8 mouse cellular contexts compared by ENCODE assay signal in genomic region chr11:116531371-116532191, GRCm38 (mm10). TPM values are rescaled to one million over a fixed set of nuclear protein-coding genes. Genes with fewer than 3 reads are reported as not detected.
DNase-seq lines count a peak whose midpoint lies in the region; ATAC-seq lines count a peak whose summit lies in the region.

No protein-coding gene starts in this region.

- peak overlapping the region; percentile 56 for H3K4me3 ChIP-seq in kidney, embryonic 15.5 days (replicated peaks)
- peak overlapping the region; percentile 36 for H3K4me3 ChIP-seq in hindbrain, embryonic 14.5 days (replicated peaks; ENCODE audit: low read length)
- peak overlapping the region; percentile 53 for H3K4me3 ChIP-seq in lung, embryonic 15.5 days

- H3K4me1 ChIP-seq in kidney, embryonic 15.5 days: peaks cover 46% of the 10 kb centered on the region
- peaks cover 30% of the 10 kb centered on the region for H3K4me1 ChIP-seq in hindbrain, embryonic 14.5 days (replicated peaks; ENCODE audit: control insufficient read depth, insufficient read depth, low read length)
- peaks cover 44% of the 10 kb centered on the region for H3K4me1 ChIP-seq in lung, embryonic 15.5 days

- DNase-seq in kidney, adult 11 months: no peak
- DNase-seq in c-Kit-positive CD71-positive TER-119-positive erythroid progenitor cells, embryonic 14.5 days (ENCODE audit: low spot score): peak; percentile 65
- DNase-seq in hindbrain, embryonic 14.5 days (ENCODE audit: low spot score): no peak
- no peak for DNase-seq in thymus, postnatal 25 days
- DNase-seq in adrenal gland, postnatal 36 days: no peak

- no peaks in the 10 kb centered on the region for H3K9me3 ChIP-seq in kidney, embryonic 15.5 days (replicated peaks)
- H3K9me3 ChIP-seq in hindbrain, embryonic 14.5 days (ENCODE audit: control insufficient read depth, low read length): no peaks in the 10 kb centered on the region
- H3K9me3 ChIP-seq in lung, embryonic 15.5 days: no peaks in the 10 kb centered on the region

- peaks cover 59% of the 10 kb centered on the region for H3K27me3 ChIP-seq in kidney, embryonic 15.5 days
- H3K27me3 ChIP-seq in hindbrain, embryonic 14.5 days (ENCODE audit: control insufficient read depth, insufficient read depth, low read length): peaks cover 49% of the 10 kb centered on the region
- peaks cover 41% of the 10 kb centered on the region for H3K27me3 ChIP-seq in lung, embryonic 15.5 days

- H3K27ac ChIP-seq in kidney, embryonic 15.5 days: no peak overlapping the region
- H3K27ac ChIP-seq in hindbrain, embryonic 14.5 days: no peak overlapping the region
- H3K27ac ChIP-seq in lung, embryonic 15.5 days: peak overlapping the region; percentile 81

- H3K36me3 ChIP-seq in kidney, embryonic 15.5 days: no peaks in the 10 kb centered on the region
- H3K36me3 ChIP-seq in hindbrain, embryonic 14.5 days (replicated peaks; ENCODE audit: control insufficient read depth, insufficient read depth): 0 out of 2 replicates have a peak, but pooled peaks cover 3% of the 10 kb centered on the region
- no peaks in the 10 kb centered on the region for H3K36me3 ChIP-seq in lung, embryonic 15.5 days

- H3K9ac ChIP-seq in kidney, embryonic 15.5 days: peak overlapping the region; percentile 57
- H3K9ac ChIP-seq in hindbrain, embryonic 14.5 days: no peak overlapping the region
- peak overlapping the region; percentile 23 for H3K9ac ChIP-seq in lung, embryonic 15.5 days

- H3K4me2 ChIP-seq in kidney, embryonic 15.5 days: peak overlapping the region; percentile 97
- H3K4me2 ChIP-seq in hindbrain, embryonic 14.5 days (replicated peaks): peak overlapping the region; percentile 70
- peak overlapping the region; percentile 99 for H3K4me2 ChIP-seq in lung, embryonic 15.5 days

- no peak for ATAC-seq in kidney, embryonic 15.5 days (replicated peaks; ENCODE audit: low FRiP score)
- ATAC-seq in hindbrain, embryonic 14.5 days (ENCODE audit: low FRiP score): no peak
- no peak for ATAC-seq in lung, embryonic 15.5 days (ENCODE audit: borderline replicate concordance, extremely low read depth, low FRiP score, low TSS enrichment)
- ATAC-seq in cerebellum, adult (ENCODE audit: insufficient number of reproducible peaks, low FRiP score, low TSS enrichment): no peak

- 2% methylated on average over 48 of the region's 48 CpGs for WGBS in kidney, embryonic 15.5 days
- WGBS in hindbrain, embryonic 14.5 days: 3% methylated on average over 48 of the region's 48 CpGs
- WGBS in lung, embryonic 15.5 days: 3% methylated on average over 48 of the region's 48 CpGs

RNA-seq across cellular contexts. Expression of gene Sphk1, which starts 0.9 kb away (rescaled TPM):
- polyA plus RNA-seq in kidney, embryonic 15.5 days (2015; fragmentation: Nextera tagmentation; extraction: Ambion mirVana): 4.1 and 6.3 TPM in 2 replicates
- polyA plus RNA-seq in hindbrain, embryonic 14.5 days (2014; fragmentation: Nextera tagmentation; extraction: Ambion mirVana): 4.0 and 4.1 TPM in 2 replicates
- polyA plus RNA-seq in lung, embryonic 15.5 days (2015; fragmentation: Nextera tagmentation; extraction: Ambion mirVana): 6.2 and 6.9 TPM in 2 replicates
- total RNA-seq in adrenal gland, postnatal 36 days (2021): 1 to 10 TPM; 1.7 to 3.4 TPM

RNA-seq across cellular contexts. Expression of gene Prpsap1, which starts 37.6 kb away (rescaled TPM):
- 196 and 208 TPM in 2 replicates for polyA plus RNA-seq in kidney, embryonic 15.5 days (2015; fragmentation: Nextera tagmentation; extraction: Ambion mirVana)
- 162 and 173 TPM in 2 replicates for polyA plus RNA-seq in hindbrain, embryonic 14.5 days (2014; fragmentation: Nextera tagmentation; extraction: Ambion mirVana)
- 180 and 187 TPM in 2 replicates for polyA plus RNA-seq in lung, embryonic 15.5 days (2015; fragmentation: Nextera tagmentation; extraction: Ambion mirVana)
- total RNA-seq in adrenal gland, postnatal 36 days (2021): 10 to 100 TPM; 84.6 to 87.0 TPM

RNA-seq across cellular contexts. Expression of gene Ube2o, which starts 49.7 kb away (rescaled TPM):
- 7.3 and 7.4 TPM in 2 replicates for polyA plus RNA-seq in kidney, embryonic 15.5 days (2015; fragmentation: Nextera tagmentation; extraction: Ambion mirVana)
- 27.5 and 28.5 TPM in 2 replicates for polyA plus RNA-seq in hindbrain, embryonic 14.5 days (2014; fragmentation: Nextera tagmentation; extraction: Ambion mirVana)
- polyA plus RNA-seq in lung, embryonic 15.5 days (2015; fragmentation: Nextera tagmentation; extraction: Ambion mirVana): 12.6 and 14.8 TPM in 2 replicates
- 10 to 100 TPM; 26.6 to 29.3 TPM for total RNA-seq in adrenal gland, postnatal 36 days (2021)

RNA-seq across cellular contexts. Expression of gene Aanat, which starts 54.7 kb away (rescaled TPM):
- polyA plus RNA-seq in kidney, embryonic 15.5 days (2015; fragmentation: Nextera tagmentation; extraction: Ambion mirVana): not detected in 2 replicates
- 0.15 TPM in 1 of 2 replicates, not detected in the other for polyA plus RNA-seq in hindbrain, embryonic 14.5 days (2014; fragmentation: Nextera tagmentation; extraction: Ambion mirVana)
- polyA plus RNA-seq in lung, embryonic 15.5 days (2015; fragmentation: Nextera tagmentation; extraction: Ambion mirVana): not detected in 2 replicates
- total RNA-seq in adrenal gland, postnatal 36 days (2021): not detected
